In genomic region chr1:165852131-165852530, GRCm38 (mm10) we compare ENCODE assay signal across 26 mouse cellular contexts.
DNase-seq lines count a peak whose midpoint lies in the region; ATAC-seq lines count a peak whose summit lies in the region.
"Had no signal": no experiment of that assay in that cellular context is flagged by ENCODE, and none has a peak within 500 bp of the region (broad histone marks: within the 10 kb centered on the region; RNA-seq: fewer than 3 reads in every experiment).

No protein-coding gene starts in this region.

- 32% methylated on average over 5 of the region's 5 CpGs for WGBS in intestine, embryonic 14.5 days
- WGBS in intestine, embryonic 15.5 days = 36% methylated on average over 5 of the region's 5 CpGs
- WGBS in forebrain, embryonic 15.5 days = 40% methylated on average over 5 of the region's 5 CpGs

- no peak overlapping the region for H3K4me2 ChIP-seq in intestine, embryonic 14.5 days (ENCODE audit: low read length)
- H3K4me2 ChIP-seq in intestine, embryonic 15.5 days (replicated peaks) = no peak overlapping the region
- no peak overlapping the region for H3K4me2 ChIP-seq in forebrain, embryonic 15.5 days (replicated peaks)
- H3K4me2 ChIP-seq: heart, embryonic 13.5 days; hindbrain, embryonic 14.5 days; liver, embryonic 11.5 days; midbrain, embryonic 12.5 days had no signal

- no peaks in the 10 kb centered on the region for H3K36me3 ChIP-seq in intestine, embryonic 14.5 days (ENCODE audit: control insufficient read depth, insufficient read depth, low read length)
- H3K36me3 ChIP-seq in intestine, embryonic 15.5 days = no peaks in the 10 kb centered on the region
- H3K36me3 ChIP-seq in forebrain, embryonic 15.5 days = no peaks in the 10 kb centered on the region
- H3K36me3 ChIP-seq: heart, embryonic 13.5 days; midbrain, embryonic 12.5 days had no signal

- ATAC-seq in intestine, embryonic 14.5 days (replicated peaks; ENCODE audit: low FRiP score, low TSS enrichment, low read depth) = no peak
- no peak for ATAC-seq in intestine, embryonic 15.5 days
- peak; percentile 44; the same call in 1 of the 2 replicates for ATAC-seq in forebrain, embryonic 15.5 days (replicated peaks)
- ATAC-seq: inflammation-experienced regulatory T-cells, adult 6 months; liver, postnatal 0 days had no signal

- DNase-seq in cerebellum, postnatal 10 days = peak; percentile 47 to 52
- DNase-seq in cerebellum, postnatal 4 days (ENCODE audit: low spot score in 2 of 2) = no peak
- peak; percentile 53 for DNase-seq in intestine, embryonic 14.5 days (ENCODE audit: low spot score)
- peak; percentile 61 for DNase-seq in retina, postnatal 1 day
- no peak for DNase-seq in retina, embryonic 14.5 days (ENCODE audit: low spot score)
- DNase-seq in right cerebral cortex, postnatal 10 days (ENCODE audit: low spot score in 2 of 2) = no peak
- DNase-seq: adrenal gland, postnatal 14 days; cerebellum, adult 9-10 months; gastrocnemius, postnatal 25 days; heart, adult 18-20 months; heart, postnatal 14 days; kidney, adult 8-10 months; kidney, postnatal 10 days; left cerebral cortex, postnatal 4 days; liver, postnatal 0 days; lung, postnatal 10 days; right cerebral cortex, postnatal 14 days had no signal

- no peak overlapping the region for H3K4me3 ChIP-seq in intestine, embryonic 14.5 days (ENCODE audit: low read depth, low read length)
- H3K4me3 ChIP-seq in intestine, embryonic 15.5 days (replicated peaks) = no peak overlapping the region
- H3K4me3 ChIP-seq in forebrain, embryonic 15.5 days = no peak overlapping the region
- H3K4me3 ChIP-seq: heart, embryonic 13.5 days; left cerebral cortex, adult 2 months; midbrain, embryonic 12.5 days had no signal

- peaks cover 14% of the 10 kb centered on the region for H3K4me1 ChIP-seq in intestine, embryonic 14.5 days (replicated peaks; ENCODE audit: control insufficient read depth, insufficient read depth, low read length)
- peaks cover 14% of the 10 kb centered on the region for H3K4me1 ChIP-seq in intestine, embryonic 15.5 days (replicated peaks)
- H3K4me1 ChIP-seq in forebrain, embryonic 15.5 days = peaks cover 6% of the 10 kb centered on the region; the same call in 1 of the 2 replicates

- no peaks in the 10 kb centered on the region for H3K27me3 ChIP-seq in intestine, embryonic 14.5 days (replicated peaks; ENCODE audit: control insufficient read depth, insufficient read depth, low read length)
- no peaks in the 10 kb centered on the region for H3K27me3 ChIP-seq in intestine, embryonic 15.5 days (replicated peaks)
- no peaks in the 10 kb centered on the region for H3K27me3 ChIP-seq in forebrain, embryonic 15.5 days

- no peak overlapping the region for H3K27ac ChIP-seq in intestine, embryonic 14.5 days (ENCODE audit: low read depth)
- no peak overlapping the region for H3K27ac ChIP-seq in intestine, embryonic 15.5 days
- H3K27ac ChIP-seq in forebrain, embryonic 15.5 days (replicated peaks) = no peak overlapping the region
- H3K27ac ChIP-seq: heart, embryonic 13.5 days; hindbrain, embryonic 14.5 days; left cerebral cortex, adult 2 months; midbrain, embryonic 12.5 days; stomach, postnatal 0 days had no signal

- no peaks in the 10 kb centered on the region for H3K9me3 ChIP-seq in intestine, embryonic 14.5 days (ENCODE audit: control insufficient read depth, low read length)
- H3K9me3 ChIP-seq in intestine, embryonic 15.5 days = no peaks in the 10 kb centered on the region
- H3K9me3 ChIP-seq in forebrain, embryonic 15.5 days = no peaks in the 10 kb centered on the region
- H3K9me3 ChIP-seq: heart, embryonic 13.5 days; midbrain, embryonic 12.5 days had no signal

- no peak overlapping the region for H3K9ac ChIP-seq in intestine, embryonic 14.5 days (ENCODE audit: low read length)
- H3K9ac ChIP-seq in intestine, embryonic 15.5 days = no peak overlapping the region
- H3K9ac ChIP-seq in forebrain, embryonic 15.5 days (replicated peaks) = no peak overlapping the region
- H3K9ac ChIP-seq: heart, embryonic 13.5 days; hindbrain, embryonic 14.5 days; liver, postnatal 0 days; midbrain, embryonic 12.5 days had no signal

Comparison
In these comparisons a context has a peak if more than half of its experiments do, and no peak if none do; other contexts are left out.
1. DNase-seq: peak in cerebellum, postnatal 10 days (2 of 2), intestine, embryonic 14.5 days (single experiment) and retina, postnatal 1 day (single experiment); none in cerebellum, postnatal 4 days (0 of 2), retina, embryonic 14.5 days (single experiment) and right cerebral cortex, postnatal 10 days (0 of 2).